26 mouse cellular contexts compared by ENCODE assay signal in genomic region chr7:24472442-24472841, GRCm38 (mm10). TPM values are rescaled to one million over a fixed set of nuclear protein-coding genes. Genes with fewer than 3 reads are reported as not detected.
DNase-seq lines count a peak whose midpoint lies in the region; ATAC-seq and TF ChIP-seq lines count a peak whose summit lies in the region.
"Had no signal": no experiment of that assay in that cellular context is flagged by ENCODE, and none has a peak within 500 bp of the region (broad histone marks: within the 10 kb centered on the region; RNA-seq: fewer than 3 reads in every experiment).

No protein-coding gene starts in this region.

- no peak for TF ChIP-seq POLR2A in brain, embryonic 14.5 days (IDR thresholded peaks at IDR 0.05; ENCODE audit: borderline replicate concordance, extremely low read depth, insufficient read depth, insufficient read length, poor library complexity, severe bottlenecking)

- no peaks in the 10 kb centered on the region for H3K36me3 ChIP-seq in hindbrain, embryonic 16.5 days (ENCODE audit: control insufficient read depth, insufficient read depth, low read length)
- H3K36me3 ChIP-seq in hindbrain, embryonic 11.5 days (ENCODE audit: control insufficient read depth, insufficient read depth, low read length): no peaks in the 10 kb centered on the region
- no peaks in the 10 kb centered on the region for H3K36me3 ChIP-seq in midbrain, postnatal 0 days (ENCODE audit: insufficient read depth, low read length)
- H3K36me3 ChIP-seq in heart, embryonic 12.5 days: no peaks in the 10 kb centered on the region; the same call in 1 of the 2 replicates
- H3K36me3 ChIP-seq: forebrain, embryonic 15.5 days; hindbrain, embryonic 13.5 days; limb, embryonic 13.5 days; liver, embryonic 13.5 days had no signal

- no peak for TF ChIP-seq CTCF in brain, embryonic 14.5 days (IDR thresholded peaks at IDR 0.05; ENCODE audit: borderline replicate concordance, extremely low read depth, insufficient read depth, insufficient read length)
- TF ChIP-seq CTCF in midbrain, postnatal 0 days (IDR thresholded peaks at IDR 0.05): no peak

- no peak overlapping the region for H3K9ac ChIP-seq in hindbrain, embryonic 16.5 days (ENCODE audit: low read depth, low read length)
- H3K9ac ChIP-seq in hindbrain, embryonic 11.5 days (ENCODE audit: low read depth, low read length): no peak overlapping the region
- H3K9ac ChIP-seq in midbrain, postnatal 0 days (replicated peaks; ENCODE audit: low read length, poor library complexity, severe bottlenecking): no peak overlapping the region
- H3K9ac ChIP-seq in heart, embryonic 12.5 days: no peak overlapping the region
- H3K9ac ChIP-seq: forebrain, embryonic 15.5 days; hindbrain, embryonic 13.5 days; intestine, embryonic 15.5 days; limb, embryonic 13.5 days; liver, embryonic 13.5 days; lung, embryonic 15.5 days had no signal

- WGBS in hindbrain, embryonic 16.5 days: 72% methylated on average over 6 of the region's 6 CpGs
- 83% methylated on average over 6 of the region's 6 CpGs for WGBS in hindbrain, embryonic 11.5 days
- WGBS in midbrain, postnatal 0 days: 66% methylated on average over 6 of the region's 6 CpGs
- WGBS in heart, embryonic 12.5 days: 78% methylated on average over 6 of the region's 6 CpGs

- no peak overlapping the region for H3K4me3 ChIP-seq in hindbrain, embryonic 16.5 days (ENCODE audit: low read length)
- no peak overlapping the region for H3K4me3 ChIP-seq in hindbrain, embryonic 11.5 days (ENCODE audit: low read depth, low read length)
- H3K4me3 ChIP-seq in midbrain, postnatal 0 days (ENCODE audit: low read depth, low read length): no peak overlapping the region
- H3K4me3 ChIP-seq in heart, embryonic 12.5 days: no peak overlapping the region
- H3K4me3 ChIP-seq: forebrain, embryonic 15.5 days; hindbrain, embryonic 13.5 days; intestine, embryonic 15.5 days; layer of hippocampus, adult 2 months; limb, embryonic 13.5 days; liver, embryonic 13.5 days; lung, embryonic 15.5 days had no signal

- no peak overlapping the region for H3K27ac ChIP-seq in hindbrain, embryonic 16.5 days (ENCODE audit: low read depth, low read length)
- no peak overlapping the region for H3K27ac ChIP-seq in hindbrain, embryonic 11.5 days (ENCODE audit: low read depth, low read length)
- no peak overlapping the region for H3K27ac ChIP-seq in midbrain, postnatal 0 days (ENCODE audit: low read depth, low read length)
- H3K27ac ChIP-seq in heart, embryonic 12.5 days (ENCODE audit: poor library complexity, severe bottlenecking): no peak overlapping the region
- H3K27ac ChIP-seq: forebrain, embryonic 15.5 days; hindbrain, embryonic 13.5 days; intestine, embryonic 15.5 days; layer of hippocampus, adult 2 months; limb, embryonic 13.5 days; liver, embryonic 13.5 days; lung, embryonic 15.5 days had no signal

- DNase-seq in hindbrain, embryonic 11.5 days (ENCODE audit: low spot score): no peak
- peak; percentile 25 to 33 for DNase-seq in B cell, adult 2 months
- DNase-seq in brain, embryonic 14.5 days (ENCODE audit: low read depth): peak; percentile 50
- DNase-seq in midbrain, postnatal 0 days (ENCODE audit: low spot score): peak; percentile 42
- no peak for DNase-seq in lung, adult 18-20 months
- DNase-seq: gastrocnemius, postnatal 14 days; heart, adult 11 months; liver, embryonic 13.5 days; thymus, adult 18-20 months had no signal

- no peaks in the 10 kb centered on the region for H3K9me3 ChIP-seq in hindbrain, embryonic 16.5 days (ENCODE audit: control insufficient read depth, low read length)
- no peaks in the 10 kb centered on the region for H3K9me3 ChIP-seq in hindbrain, embryonic 11.5 days (ENCODE audit: control insufficient read depth, low read length)
- no peaks in the 10 kb centered on the region for H3K9me3 ChIP-seq in midbrain, postnatal 0 days (ENCODE audit: low read length)
- H3K9me3 ChIP-seq in heart, embryonic 12.5 days (replicated peaks): peaks cover 13% of the 10 kb centered on the region; the same call in 1 of the 2 replicates
- H3K9me3 ChIP-seq: forebrain, embryonic 15.5 days; hindbrain, embryonic 13.5 days; intestine, embryonic 15.5 days; liver, embryonic 13.5 days; lung, embryonic 15.5 days had no signal

- H3K27me3 ChIP-seq in hindbrain, embryonic 16.5 days (replicated peaks; ENCODE audit: control insufficient read depth, insufficient read depth, low read length): no peaks in the 10 kb centered on the region
- H3K27me3 ChIP-seq in hindbrain, embryonic 11.5 days (ENCODE audit: control insufficient read depth, insufficient read depth, low read length): no peaks in the 10 kb centered on the region
- no peaks in the 10 kb centered on the region for H3K27me3 ChIP-seq in midbrain, postnatal 0 days (ENCODE audit: insufficient read depth, low read length)
- no peaks in the 10 kb centered on the region; the same call in 1 of the 2 replicates for H3K27me3 ChIP-seq in heart, embryonic 12.5 days (replicated peaks)
- H3K27me3 ChIP-seq: forebrain, embryonic 15.5 days; hindbrain, embryonic 13.5 days; intestine, embryonic 15.5 days; limb, embryonic 13.5 days; liver, embryonic 13.5 days; lung, embryonic 15.5 days had no signal

- peak; percentile 27; the same call in 1 of the 2 replicates for ATAC-seq in hindbrain, embryonic 16.5 days
- ATAC-seq in hindbrain, embryonic 11.5 days (ENCODE audit: low FRiP score): no peak
- no peak for ATAC-seq in midbrain, postnatal 0 days (ENCODE audit: low FRiP score)
- no peak for ATAC-seq in heart, embryonic 12.5 days (ENCODE audit: insufficient number of reproducible peaks, low FRiP score)
- ATAC-seq: forebrain, embryonic 15.5 days; intestine, embryonic 15.5 days had no signal

- H3K4me2 ChIP-seq in hindbrain, embryonic 16.5 days (ENCODE audit: low read length): no peak overlapping the region
- no peak overlapping the region for H3K4me2 ChIP-seq in hindbrain, embryonic 11.5 days (replicated peaks; ENCODE audit: low read depth, low read length)
- H3K4me2 ChIP-seq in midbrain, postnatal 0 days (ENCODE audit: low read depth, low read length, poor library complexity, severe bottlenecking): no peak overlapping the region
- no peak overlapping the region for H3K4me2 ChIP-seq in heart, embryonic 12.5 days
- H3K4me2 ChIP-seq: forebrain, embryonic 15.5 days; heart, embryonic 11.5 days; hindbrain, embryonic 13.5 days; intestine, embryonic 15.5 days; limb, embryonic 13.5 days; liver, embryonic 13.5 days; lung, embryonic 15.5 days had no signal

- H3K4me1 ChIP-seq in hindbrain, embryonic 16.5 days (ENCODE audit: control insufficient read depth, insufficient read depth, low read depth, low read length): peaks cover 3% of the 10 kb centered on the region
- H3K4me1 ChIP-seq in hindbrain, embryonic 11.5 days (replicated peaks; ENCODE audit: control insufficient read depth, insufficient read depth, low read length): no peaks in the 10 kb centered on the region
- H3K4me1 ChIP-seq in midbrain, postnatal 0 days (ENCODE audit: insufficient read depth, low read length): no peaks in the 10 kb centered on the region
- H3K4me1 ChIP-seq in heart, embryonic 12.5 days (replicated peaks): no peaks in the 10 kb centered on the region
- H3K4me1 ChIP-seq: intestine, embryonic 15.5 days; liver, embryonic 13.5 days; lung, embryonic 15.5 days had no signal

RNA-seq across cellular contexts. Expression of gene Cadm4, which starts 9.4 kb away (rescaled TPM):
- 47.0 and 68.0 TPM in 2 replicates for polyA plus RNA-seq in hindbrain, embryonic 16.5 days (2015; fragmentation: Nextera tagmentation; extraction: Ambion mirVana)
- 8.8 and 12.6 TPM in 2 replicates for polyA plus RNA-seq in hindbrain, embryonic 11.5 days (2014; fragmentation: Nextera tagmentation; extraction: Ambion mirVana)
- polyA plus RNA-seq in brain, embryonic 14.5 days (2012; rRNA removed): 178 and 268 TPM in 2 replicates
- total RNA-seq in midbrain, postnatal 0 days (2014; rRNA removed): 342 and 354 TPM in 2 replicates
- polyA plus RNA-seq in midbrain, postnatal 0 days (2015; fragmentation: Nextera tagmentation; extraction: Ambion mirVana): 82.0 and 88.1 TPM in 2 replicates
- 0.65 and 0.81 TPM in 2 replicates for polyA plus RNA-seq in heart, embryonic 12.5 days (2016; fragmentation: Nextera tagmentation; extraction: Ambion mirVana)
- total RNA-seq: megakaryocyte-erythroid progenitor cell, adult 5-6 weeks had no signal

RNA-seq across cellular contexts. Expression of gene Plaur, which starts 10.2 kb away (rescaled TPM):
- polyA plus RNA-seq in hindbrain, embryonic 16.5 days (2015; fragmentation: Nextera tagmentation; extraction: Ambion mirVana): 1.8 and 2.2 TPM in 2 replicates
- polyA plus RNA-seq in hindbrain, embryonic 11.5 days (2014; fragmentation: Nextera tagmentation; extraction: Ambion mirVana): 1.7 and 2.1 TPM in 2 replicates
- polyA plus RNA-seq in brain, embryonic 14.5 days (2012; rRNA removed): 1.4 and 2.1 TPM in 2 replicates
- 1.4 and 3.7 TPM in 2 replicates for total RNA-seq in midbrain, postnatal 0 days (2014; rRNA removed)
- polyA plus RNA-seq in midbrain, postnatal 0 days (2015; fragmentation: Nextera tagmentation; extraction: Ambion mirVana): 0.93 and 1.1 TPM in 2 replicates
- polyA plus RNA-seq in heart, embryonic 12.5 days (2016; fragmentation: Nextera tagmentation; extraction: Ambion mirVana): 5.6 and 8.8 TPM in 2 replicates

RNA-seq across cellular contexts. Expression of gene Irgc1, which starts 20.3 kb away (rescaled TPM):
- not detected in 2 replicates for polyA plus RNA-seq in hindbrain, embryonic 16.5 days (2015; fragmentation: Nextera tagmentation; extraction: Ambion mirVana)
- not detected in 2 replicates for polyA plus RNA-seq in hindbrain, embryonic 11.5 days (2014; fragmentation: Nextera tagmentation; extraction: Ambion mirVana)
- polyA plus RNA-seq in brain, embryonic 14.5 days (2012; rRNA removed): 0.05 TPM in 1 of 2 replicates, not detected in the other
- total RNA-seq in midbrain, postnatal 0 days (2014; rRNA removed): not detected in 2 replicates
- polyA plus RNA-seq in midbrain, postnatal 0 days (2015; fragmentation: Nextera tagmentation; extraction: Ambion mirVana): not detected in 2 replicates
- not detected in 2 replicates for polyA plus RNA-seq in heart, embryonic 12.5 days (2016; fragmentation: Nextera tagmentation; extraction: Ambion mirVana)
- total RNA-seq: adrenal gland, postnatal 14 days; heart, postnatal 10 days; layer of hippocampus, adult 2 months; layer of hippocampus, postnatal 25 days; megakaryocyte-erythroid progenitor cell, adult 5-6 weeks had no signal
- polyA plus RNA-seq: forebrain, embryonic 15.5 days; heart, embryonic 11.5 days; hindbrain, embryonic 13.5 days; intestine, embryonic 15.5 days; limb, embryonic 13.5 days; liver, embryonic 13.5 days; lung, embryonic 15.5 days; neural tube, embryonic 14.5 days; stomach, embryonic 14.5 days had no signal

RNA-seq across cellular contexts. Expression of gene Zfp428, which starts 34.4 kb away (rescaled TPM):
- polyA plus RNA-seq in hindbrain, embryonic 16.5 days (2015; fragmentation: Nextera tagmentation; extraction: Ambion mirVana): 272 and 277 TPM in 2 replicates
- 82.4 and 87.7 TPM in 2 replicates for polyA plus RNA-seq in hindbrain, embryonic 11.5 days (2014; fragmentation: Nextera tagmentation; extraction: Ambion mirVana)
- polyA plus RNA-seq in brain, embryonic 14.5 days (2012; rRNA removed): 269 and 420 TPM in 2 replicates
- 209 and 214 TPM in 2 replicates for total RNA-seq in midbrain, postnatal 0 days (2014; rRNA removed)
- 297 and 314 TPM in 2 replicates for polyA plus RNA-seq in midbrain, postnatal 0 days (2015; fragmentation: Nextera tagmentation; extraction: Ambion mirVana)
- 31.9 and 35.8 TPM in 2 replicates for polyA plus RNA-seq in heart, embryonic 12.5 days (2016; fragmentation: Nextera tagmentation; extraction: Ambion mirVana)

RNA-seq across cellular contexts. Expression of gene AC161166.1, which starts 39.8 kb away (rescaled TPM):
- 1.0 and 1.1 TPM in 2 replicates for polyA plus RNA-seq in hindbrain, embryonic 16.5 days (2015; fragmentation: Nextera tagmentation; extraction: Ambion mirVana)
- polyA plus RNA-seq in hindbrain, embryonic 11.5 days (2014; fragmentation: Nextera tagmentation; extraction: Ambion mirVana): 0.59 and 0.90 TPM in 2 replicates
- not detected in 2 replicates for polyA plus RNA-seq in brain, embryonic 14.5 days (2012; rRNA removed)
- total RNA-seq in midbrain, postnatal 0 days (2014; rRNA removed): not detected in 2 replicates
- polyA plus RNA-seq in midbrain, postnatal 0 days (2015; fragmentation: Nextera tagmentation; extraction: Ambion mirVana): 0.47 and 0.78 TPM in 2 replicates
- 0.37 and 0.40 TPM in 2 replicates for polyA plus RNA-seq in heart, embryonic 12.5 days (2016; fragmentation: Nextera tagmentation; extraction: Ambion mirVana)
- total RNA-seq: adrenal gland, postnatal 14 days; gastrocnemius, postnatal 14 days; heart, postnatal 10 days; layer of hippocampus, adult 2 months; layer of hippocampus, postnatal 25 days; left cerebral cortex, postnatal 14 days; megakaryocyte-erythroid progenitor cell, adult 5-6 weeks had no signal
- polyA plus RNA-seq: liver, embryonic 13.5 days; spleen, adult 2 months had no signal

Comparison
In these comparisons a context has a peak if more than half of its experiments do, and no peak if none do; other contexts are left out.
1. DNase-seq: peak in B cell, adult 2 months (2 of 2), brain, embryonic 14.5 days (single experiment) and midbrain, postnatal 0 days (single experiment); none in hindbrain, embryonic 11.5 days (single experiment) and lung, adult 18-20 months (0 of 2).